Mouse (Mus musculus) heart, embryonic 13.5 days (tissue): ENCODE data around the gene Khdc1b. TPM values are rescaled to one million over a fixed set of nuclear protein-coding genes. Genes with fewer than 3 reads are reported as not detected.

ENCODE experiments used
- ATAC-seq: fragments of 200-750 bp; cut with Nextera tagmentation; 2 replicates; pipeline ENCODE4 v1.8.0; 2017; ENCODE audit warnings: moderate TSS enrichment; ENCODE audit not compliant: insufficient number of reproducible peaks, low FRiP score, low TSS enrichment; ENCODE audit errors: extremely low read depth
- H3K27ac ChIP-seq: fragments of 300-500 bp; sonication (generic); replicated peaks from 2 replicates; pipeline ENCODE4 v1.5.1; 2015; ENCODE audit warnings: moderate library complexity, mild to moderate bottlenecking, inconsistent platforms
- H3K27me3 ChIP-seq: fragments of 300-500 bp; sonication (generic); replicated peaks from 2 replicates; pipeline ENCODE4 v1.6.1; 2015; ENCODE audit warnings: mild to moderate bottlenecking, inconsistent platforms
- H3K36me3 ChIP-seq: fragments of 300-500 bp; sonication (generic); 2 replicates; pipeline ENCODE4 v1.6.1; 2015; ENCODE audit warnings: mild to moderate bottlenecking, inconsistent platforms
- H3K4me1 ChIP-seq: fragments of 300-500 bp; sonication (generic); 2 replicates; pipeline ENCODE4 v1.6.1; 2015; ENCODE audit warnings: inconsistent platforms
- H3K4me2 ChIP-seq: fragments of 300-500 bp; sonication (generic); 2 replicates; pipeline ENCODE4 v1.6.1; 2015; ENCODE audit warnings: inconsistent platforms, mild to moderate bottlenecking, moderate library complexity
- H3K4me3 ChIP-seq: fragments of 300-500 bp; sonication (generic); 2 replicates; pipeline ENCODE4 v1.5.1; 2015; ENCODE audit warnings: moderate library complexity, mild to moderate bottlenecking, inconsistent platforms
- H3K9ac ChIP-seq: fragments of 300-500 bp; sonication (generic); 2 replicates; pipeline ENCODE4 v1.6.1; 2015; ENCODE audit warnings: inconsistent platforms, mild to moderate bottlenecking, moderate library complexity
- H3K9me3 ChIP-seq: fragments of 300-500 bp; sonication (generic); 2 replicates; pipeline ENCODE4 v1.6.1; 2016; ENCODE audit warnings: inconsistent platforms
- WGBS: fragments of 180-500 bp; shearing (Covaris S2); methylation state at CpG from one replicate; pipeline ENCODE4 v1.1.7; 2015; ENCODE audit warnings: mixed read lengths; 5-methylcytosine and 5-hydroxymethylcytosine counted together
- polyA plus RNA-seq: library from polyadenylated mRNA; unstranded; fragments of >200 nt; fragmentation: Nextera tagmentation; extraction: Ambion mirVana; gene quantifications from 2 replicates; pipeline ENCODE4 v1.2.1, GENCODE M21; 2015

Gene Khdc1b
- polyA plus RNA-seq, 1 experiment from 2014 or later, result not detected

DNA sequence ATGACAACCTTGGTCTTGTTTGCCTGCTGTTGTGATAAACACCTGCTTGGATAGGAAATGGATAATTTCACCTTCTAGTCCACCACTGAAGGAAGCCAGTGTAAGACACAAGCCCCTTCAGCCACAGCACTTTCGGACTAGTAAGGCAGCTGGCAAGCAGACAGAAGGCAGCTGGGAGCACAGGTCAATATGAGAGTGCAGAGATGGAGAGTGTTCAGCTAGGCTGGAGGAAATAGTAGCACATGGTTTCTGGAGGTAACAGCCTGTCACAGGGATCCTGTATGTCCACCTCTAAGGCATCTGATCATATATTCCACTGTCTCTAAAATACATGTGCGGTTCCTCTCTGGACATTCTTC, 28.8 kb downstream of the Khdc1b start:
- WGBS, result 83% methylated on average over 2 of the region's 2 CpGs
- H3K9ac ChIP-seq, result no peak overlapping the region
- ATAC-seq, result no peak
- no peaks in the 10 kb centered on the region for H3K9me3 ChIP-seq
- no peak overlapping the region for H3K4me2 ChIP-seq
- H3K27ac ChIP-seq, result no peak overlapping the region
- H3K4me1 ChIP-seq, result peaks cover 8% of the 10 kb centered on the region; the same call in 1 of the 2 replicates
- H3K27me3 ChIP-seq, result no peaks in the 10 kb centered on the region
- no peaks in the 10 kb centered on the region for H3K36me3 ChIP-seq
- H3K4me3 ChIP-seq, result no peak overlapping the region

DNA sequence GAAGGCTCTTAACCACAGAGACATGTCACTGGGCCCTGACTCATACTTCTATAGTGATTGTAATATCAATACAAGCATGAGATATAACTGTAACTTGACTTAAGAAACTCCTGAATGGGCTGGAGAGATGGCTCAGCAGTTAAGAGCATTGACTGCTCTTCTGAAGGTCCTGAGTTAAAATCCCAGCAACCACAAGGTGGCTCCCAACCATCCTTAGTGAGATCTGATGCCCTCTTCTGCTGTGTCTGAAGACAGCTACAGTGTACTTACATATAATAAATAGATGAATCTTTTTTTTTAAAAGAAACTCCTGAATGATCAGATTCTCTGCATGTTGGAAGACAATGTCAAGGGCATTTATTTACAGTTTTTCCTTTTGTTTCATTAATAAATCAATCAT, 36.0 kb downstream of the Khdc1b start:
- H3K27me3 ChIP-seq, result no peaks in the 10 kb centered on the region
- H3K9ac ChIP-seq, result no peak overlapping the region
- no peaks in the 10 kb centered on the region for H3K36me3 ChIP-seq
- H3K4me2 ChIP-seq, result no peak overlapping the region
- H3K4me3 ChIP-seq, result no peak overlapping the region
- H3K9me3 ChIP-seq, result no peaks in the 10 kb centered on the region
- ATAC-seq, result no peak
- H3K27ac ChIP-seq, result no peak overlapping the region
- peaks cover 6% of the 10 kb centered on the region; the same call in 1 of the 2 replicates for H3K4me1 ChIP-seq

DNA sequence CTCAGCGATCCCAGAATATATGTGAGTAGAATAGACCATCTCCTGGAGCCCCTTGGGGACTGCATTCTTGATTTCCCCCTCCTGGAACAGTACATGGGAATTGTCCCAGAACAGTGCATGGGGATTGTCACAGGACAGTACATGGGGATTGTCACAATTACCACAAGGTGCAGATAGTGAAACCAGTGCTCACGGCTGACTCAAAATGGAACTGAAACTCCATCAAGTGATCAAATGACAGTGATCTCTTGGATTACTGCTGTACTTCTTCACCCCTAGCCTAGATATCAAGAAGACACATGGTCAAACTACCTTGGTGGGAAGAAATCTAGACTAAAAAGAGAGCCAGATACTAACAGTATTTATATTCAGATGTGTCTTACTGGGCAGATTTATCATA, 42.3 kb downstream of the Khdc1b start:
- Histone ChIP-seq H3K4me3 (no peak overlapping the region), H3K4me1 (no peaks in the 10 kb centered on the region), H3K4me2 (no peak overlapping the region), H3K27me3 (no peaks in the 10 kb centered on the region), H3K9me3 (no peaks in the 10 kb centered on the region), H3K9ac (no peak overlapping the region), H3K36me3 (no peaks in the 10 kb centered on the region), H3K27ac (no peak overlapping the region)
- 70% methylated on average over 2 of the region's 2 CpGs for WGBS
- ATAC-seq, result no peak

DNA sequence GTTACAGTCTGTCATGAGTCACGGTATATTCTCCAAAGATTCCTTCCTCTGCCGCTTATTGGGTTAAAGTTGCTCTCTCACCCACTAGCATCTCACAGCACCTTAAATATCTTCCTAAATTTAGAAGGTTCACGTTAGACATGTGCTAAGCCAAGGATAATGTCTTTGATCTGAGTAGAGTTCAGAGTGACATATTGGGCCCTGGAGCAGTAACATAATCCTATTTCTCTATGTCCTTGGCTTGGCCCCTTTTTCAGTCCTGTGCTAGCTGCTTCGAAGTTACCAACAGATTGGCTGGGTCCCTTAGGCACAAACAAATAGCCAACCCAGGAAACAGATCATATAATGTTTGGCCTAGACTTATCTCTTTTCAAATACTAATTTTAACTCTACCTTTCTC, 44.7 kb downstream of the Khdc1b start:
- Histone ChIP-seq H3K9ac (no peak overlapping the region), H3K9me3 (no peaks in the 10 kb centered on the region)
- WGBS, result 71% methylated on average over 4 of the region's 4 CpGs

DNA sequence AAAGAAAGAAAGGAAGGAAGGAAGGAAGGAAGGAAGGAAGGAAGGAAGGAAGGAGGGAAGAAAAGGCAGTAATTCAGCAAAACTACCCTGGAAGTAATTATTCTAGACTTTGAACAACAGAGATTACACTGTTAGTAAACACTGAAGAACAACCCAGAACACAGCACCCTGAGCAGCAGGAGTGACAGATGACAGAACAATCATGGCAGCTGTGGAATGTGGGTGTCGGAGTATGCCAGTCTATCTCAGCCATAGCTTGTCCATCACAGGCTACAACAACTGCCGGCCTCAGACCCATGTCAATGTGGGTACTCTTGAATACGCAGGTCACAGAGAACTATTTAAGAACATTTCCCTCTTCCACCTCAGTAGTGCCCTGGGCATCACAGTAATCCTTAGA, 48.3 kb downstream of the Khdc1b start:
- no peak for ATAC-seq
- Histone ChIP-seq H3K36me3 (no peaks in the 10 kb centered on the region), H3K4me1 (no peaks in the 10 kb centered on the region), H3K9ac (no peak overlapping the region), H3K9me3 (no peaks in the 10 kb centered on the region), H3K27me3 (no peaks in the 10 kb centered on the region), H3K27ac (no peak overlapping the region), H3K4me2 (no peak overlapping the region), H3K4me3 (no peak overlapping the region)
- 71% methylated on average over 3 of the region's 3 CpGs for WGBS

More for the DNA sequence above, 44.7 kb downstream of the Khdc1b start:
- Histone ChIP-seq H3K4me2 (no peak overlapping the region), H3K4me3 (no peak overlapping the region), H3K27me3 (no peaks in the 10 kb centered on the region), H3K4me1 (no peaks in the 10 kb centered on the region), H3K36me3 (no peaks in the 10 kb centered on the region), H3K27ac (no peak overlapping the region)
- no peak for ATAC-seq

DNA sequence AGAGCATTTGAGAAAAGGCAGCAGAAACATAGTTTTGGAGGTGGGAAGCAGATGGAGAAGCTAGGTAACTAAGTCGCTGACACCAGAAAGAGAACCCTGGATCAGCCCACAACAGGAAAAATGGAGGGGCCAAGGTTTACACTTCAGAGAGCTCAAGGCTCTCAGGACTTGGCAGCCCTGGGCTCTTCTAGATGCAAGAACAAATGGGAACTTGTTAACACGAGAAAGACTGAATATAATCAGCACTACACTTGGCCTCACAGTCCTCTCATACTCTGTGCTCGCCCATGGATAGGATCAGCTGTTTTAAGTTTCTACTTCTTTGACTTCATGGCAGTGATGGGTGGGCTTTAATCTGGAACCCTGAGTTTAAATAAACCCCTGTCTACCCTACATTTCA, 51.5 kb downstream of the Khdc1b start:
- no peaks in the 10 kb centered on the region for H3K36me3 ChIP-seq
- no peak overlapping the region for H3K4me3 ChIP-seq
- no peak for ATAC-seq
- 50% methylated on average over 3 of the region's 3 CpGs for WGBS
- no peak overlapping the region for H3K9ac ChIP-seq
- H3K27me3 ChIP-seq, result no peaks in the 10 kb centered on the region
- H3K27ac ChIP-seq, result no peak overlapping the region
- H3K4me2 ChIP-seq, result no peak overlapping the region
- no peaks in the 10 kb centered on the region for H3K9me3 ChIP-seq
- no peaks in the 10 kb centered on the region for H3K4me1 ChIP-seq

Other genes starting within 250 kb of the Khdc1b start
- gene Tmem14a, start 165.0 kb upstream of the Khdc1b start, polyA plus RNA-seq, result 11.8 and 12.3 TPM in 2 replicates
- gene Gsta3, start 143.0 kb upstream of the Khdc1b start, polyA plus RNA-seq, result 0.56 and 0.76 TPM in 2 replicates
- gene Khdc1a, start 33.9 kb upstream of the Khdc1b start, polyA plus RNA-seq, result 0.07 TPM in 1 of 2 replicates, not detected in the other
- gene Khdc1c, start 15.2 kb upstream of the Khdc1b start, polyA plus RNA-seq, result not detected in 2 replicates